Mouse (Mus musculus): ENCODE results near the gene Mylk.

Mylk gene

DNA sequence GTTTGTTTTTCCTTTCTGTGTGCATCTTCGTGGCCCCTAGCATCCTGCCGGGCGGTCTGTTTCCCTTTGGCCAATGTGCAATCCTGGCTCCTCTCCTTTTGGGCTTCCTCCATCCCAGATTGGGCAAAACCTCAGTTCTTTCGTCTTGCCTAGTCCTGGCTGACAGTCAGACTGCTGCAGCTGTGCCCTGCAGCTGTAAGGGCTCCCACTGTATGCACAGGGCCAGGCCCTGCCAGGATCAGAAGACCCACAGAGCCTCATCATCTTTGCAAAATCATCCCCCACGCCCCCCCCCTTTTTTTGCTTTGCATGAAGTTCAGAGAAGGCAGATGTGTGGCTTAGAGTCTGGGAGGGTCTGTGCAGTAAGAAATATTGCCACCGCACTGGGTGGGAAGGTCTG lies 110.1 kb downstream of the Mylk start:
- no peak for DNase-seq

- no peak for DNase-seq
Measured at GRCm38 (mm10) chr16:34855751-34856150, 110.7 kb downstream of the Mylk start.

GRCm38 (mm10) chr16:34857631-34858030 lies 112.6 kb downstream of the Mylk start:
- no peak for DNase-seq

DNA sequence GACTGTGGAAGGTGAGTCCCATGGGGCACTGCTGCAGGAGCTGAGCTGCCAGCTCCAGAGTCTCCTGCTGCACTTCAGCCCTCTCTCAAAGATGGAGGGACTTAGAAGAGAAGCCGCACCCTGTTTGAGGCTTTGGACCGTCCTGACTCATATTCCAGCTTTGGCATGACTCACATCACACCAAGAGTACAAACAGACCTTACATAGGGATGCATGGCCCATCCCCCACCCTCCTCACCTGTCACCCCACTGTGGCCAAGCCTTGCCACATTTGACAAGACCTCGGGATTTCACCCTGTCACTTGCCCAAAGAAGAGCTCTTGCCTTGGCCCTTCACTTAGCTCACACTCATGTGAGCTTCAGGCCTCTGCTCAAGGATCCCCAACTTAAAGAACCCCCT lies 115.8 kb downstream of the Mylk start:
- no peak for DNase-seq

GRCm38 (mm10) chr16:34861744-34862365 lies 116.8 kb downstream of the Mylk start:
- no peak for DNase-seq

DNA sequence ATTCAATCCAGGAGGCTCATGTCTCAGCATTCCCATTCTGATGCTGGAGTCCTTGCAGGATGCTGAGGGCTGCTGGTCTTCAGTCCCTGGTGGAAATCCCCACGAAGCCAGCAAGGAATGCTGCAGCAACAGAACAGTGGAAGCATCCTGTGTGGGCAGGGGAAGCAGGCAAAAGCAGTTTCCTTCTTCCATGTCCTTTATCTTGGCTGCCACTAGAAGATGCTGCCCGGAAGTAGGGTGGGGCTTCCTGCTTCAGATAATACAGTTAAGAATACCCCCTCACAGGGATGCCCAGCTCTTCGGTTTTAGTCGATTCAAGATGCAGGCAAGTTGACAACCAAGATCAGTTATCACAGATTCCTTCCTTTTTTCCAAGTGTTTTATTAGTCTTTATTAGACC lies 120.4 kb downstream of the Mylk start:
- no peak for DNase-seq

- DNase-seq = no peak
Measured at GRCm38 (mm10) chr16:34867217-34867616, 122.2 kb downstream of the Mylk start.

DNA sequence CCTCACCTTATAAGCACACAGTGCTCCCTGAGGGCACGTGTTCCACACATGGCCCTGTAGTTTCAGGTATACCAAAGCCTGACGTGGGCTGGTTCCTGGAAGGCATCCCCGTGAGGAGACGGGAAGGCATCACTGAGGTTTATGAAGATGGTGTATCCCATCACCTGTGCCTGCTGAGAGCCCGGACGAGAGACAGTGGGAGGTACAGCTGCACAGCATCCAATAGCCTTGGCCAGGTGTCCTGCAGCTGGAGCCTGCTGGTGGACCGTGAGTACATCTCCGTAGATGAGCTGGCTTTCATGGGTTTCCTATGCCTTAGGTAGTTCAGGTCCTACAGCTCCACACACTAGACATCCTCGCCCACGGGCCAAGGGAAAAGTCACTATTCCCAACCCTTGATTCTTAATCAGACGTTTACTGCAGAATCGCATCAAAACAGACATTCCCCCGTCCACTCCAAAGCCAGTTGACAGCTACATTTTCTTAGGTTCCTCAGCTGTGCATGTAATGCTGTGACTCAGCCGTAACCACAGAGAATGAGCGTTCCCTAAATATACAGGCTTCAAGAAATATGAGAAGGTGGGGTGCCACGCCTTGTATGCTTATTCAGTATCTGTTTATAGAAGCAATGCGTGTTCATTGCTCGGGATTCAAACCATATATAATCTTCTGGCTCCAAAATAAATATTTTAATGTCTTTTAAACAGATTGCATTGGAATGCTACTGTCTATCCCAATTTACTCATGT lies 135.2 kb downstream of the Mylk start:
- no peak for DNase-seq

GRCm38 (mm10) chr16:34880815-34881214 lies 135.8 kb downstream of the Mylk start:
- DNase-seq = no peak

GRCm38 (mm10) chr16:34887037-34887436 lies 142.0 kb downstream of the Mylk start:
- DNase-seq = no peak

DNA sequence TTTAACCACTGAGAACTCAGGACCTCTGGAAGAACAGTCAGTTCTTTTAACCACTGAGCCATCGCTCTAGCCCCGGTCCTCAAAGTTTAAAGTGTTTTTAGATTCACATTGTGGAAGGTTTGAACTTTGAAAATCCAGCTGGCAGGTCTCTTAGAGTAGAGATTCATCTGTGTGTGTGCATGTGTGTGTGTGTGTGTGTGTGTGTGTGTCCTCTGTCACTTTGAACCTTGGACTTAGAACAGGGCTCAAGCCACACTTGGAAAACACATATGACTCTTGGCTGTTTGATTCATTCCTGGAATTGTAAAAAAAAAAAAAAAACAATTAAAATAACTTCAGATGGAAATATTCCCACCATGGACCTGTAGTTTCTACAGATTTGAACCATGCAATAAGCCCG lies 149.0 kb downstream of the Mylk start:
- no peak for DNase-seq

DNA sequence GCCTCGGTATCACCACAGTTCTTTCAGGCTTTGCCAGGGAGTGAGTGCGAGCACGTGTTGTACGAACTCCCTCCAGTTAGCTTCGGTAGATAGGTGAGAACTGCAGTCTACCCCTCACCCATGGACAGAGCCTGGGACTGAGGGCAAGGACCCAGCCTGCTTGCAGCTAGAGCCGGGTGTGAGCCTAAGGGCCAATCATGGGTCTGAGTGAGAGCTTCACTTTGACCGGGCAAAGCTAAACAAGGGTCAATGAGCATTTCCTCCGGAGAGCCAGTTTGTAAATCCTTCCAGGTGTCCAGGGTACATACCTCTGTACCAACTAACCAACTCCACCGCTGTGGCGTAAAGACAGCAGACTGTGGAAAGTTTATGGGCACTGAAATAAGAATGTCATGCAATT lies 150.9 kb downstream of the Mylk start:
- no peak for DNase-seq

DNA sequence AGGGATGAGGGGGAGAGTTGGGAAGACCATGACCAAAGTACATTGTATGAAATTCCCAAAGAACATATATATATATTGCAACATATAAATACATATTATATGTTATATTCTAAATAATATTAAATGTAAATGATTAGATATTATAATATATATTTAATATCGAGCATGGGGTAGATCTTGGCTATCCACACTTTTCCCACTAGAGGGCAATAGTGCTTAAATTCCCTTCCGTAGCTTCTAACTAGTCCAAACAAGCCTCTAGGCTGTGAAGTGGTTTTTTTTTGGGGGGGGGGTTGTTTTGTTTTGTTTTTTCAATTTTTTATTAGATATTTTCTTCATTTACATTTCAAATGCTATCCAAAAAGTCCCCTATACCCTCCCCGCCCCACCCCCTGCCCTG lies 152.0 kb downstream of the Mylk start:
- no peak for DNase-seq

GRCm38 (mm10) chr16:34898057-34898789 lies 153.2 kb downstream of the Mylk start:
- no peak for DNase-seq

- no peak for DNase-seq
Measured at GRCm38 (mm10) chr16:34899071-34899808, 154.2 kb downstream of the Mylk start.

- no peak for DNase-seq
Measured at GRCm38 (mm10) chr16:34899997-34900396, 155.0 kb downstream of the Mylk start.

DNA sequence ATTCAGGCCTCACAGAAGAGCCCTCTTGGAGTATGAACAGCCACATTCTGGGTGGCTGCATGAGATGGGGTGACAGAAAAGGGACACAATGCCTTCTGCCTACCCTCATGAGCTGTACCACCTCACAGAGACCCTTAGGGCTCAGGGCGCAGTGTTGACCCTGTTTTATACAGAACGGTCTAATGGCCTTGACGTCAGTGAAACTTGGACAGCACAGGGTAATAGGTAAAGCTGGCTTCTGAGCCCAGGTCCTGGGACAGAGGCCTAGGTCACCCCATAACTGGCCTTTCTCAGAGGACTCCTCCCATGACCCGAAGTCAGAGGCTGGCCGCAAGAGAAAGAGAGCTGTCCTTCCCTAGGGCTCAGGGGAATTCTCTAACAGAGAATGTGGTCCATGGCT lies 155.5 kb downstream of the Mylk start:
- DNase-seq = no peak

GRCm38 (mm10) chr16:34901031-34901430 lies 156.0 kb downstream of the Mylk start:
- no peak for DNase-seq

DNA sequence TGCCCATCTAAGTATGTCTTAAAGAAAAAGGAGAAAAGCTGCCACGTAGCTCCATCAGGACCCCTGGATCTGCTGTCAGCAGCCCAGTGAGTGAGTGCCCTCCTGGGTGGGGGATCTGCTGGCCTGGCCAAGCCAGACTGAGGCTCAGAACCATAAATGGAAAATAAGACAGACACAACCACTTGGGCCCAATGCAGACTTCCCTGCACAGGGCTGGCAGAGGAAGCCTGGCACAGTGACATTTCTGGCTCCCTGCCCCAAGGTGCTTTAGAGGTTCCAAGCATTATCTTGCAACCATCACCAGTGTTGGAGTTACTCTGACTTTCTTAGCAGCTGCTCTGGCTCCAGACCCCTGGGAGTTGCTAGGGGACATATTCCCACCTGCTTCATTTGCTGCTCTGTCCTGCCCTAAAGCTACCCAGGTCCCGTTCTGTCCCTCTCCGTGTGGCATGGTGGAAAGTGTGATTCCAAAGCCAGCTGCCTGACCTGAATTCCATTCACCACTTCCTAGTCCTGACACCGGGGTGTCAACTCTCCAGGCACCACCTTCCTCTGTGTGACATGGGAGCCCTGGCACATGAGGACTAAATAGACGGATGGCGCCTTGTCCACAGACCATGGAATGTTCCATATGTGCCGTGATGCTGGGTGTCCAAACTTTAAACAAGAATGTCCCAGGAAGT lies 156.7 kb downstream of the Mylk start:
- DNase-seq = no peak

DNA sequence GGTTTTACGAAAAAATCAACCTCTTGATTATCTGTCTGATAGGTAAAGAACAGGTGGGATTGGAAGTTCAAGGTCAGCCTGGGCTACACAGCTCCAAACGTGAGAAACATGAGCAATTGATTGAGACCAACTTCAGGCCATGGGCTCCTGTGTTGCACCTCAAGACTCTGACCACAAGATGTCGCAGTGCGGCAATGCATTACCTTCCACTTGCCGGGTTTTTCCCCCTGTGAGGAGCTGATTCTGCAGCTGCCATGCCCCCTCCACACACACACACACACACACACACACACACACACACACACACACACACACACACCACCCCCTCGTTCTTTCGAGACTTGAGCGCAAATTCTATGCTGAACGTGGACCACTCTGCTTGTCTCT lies 157.3 kb downstream of the Mylk start:
- peak; percentile 23 for DNase-seq

DNA sequence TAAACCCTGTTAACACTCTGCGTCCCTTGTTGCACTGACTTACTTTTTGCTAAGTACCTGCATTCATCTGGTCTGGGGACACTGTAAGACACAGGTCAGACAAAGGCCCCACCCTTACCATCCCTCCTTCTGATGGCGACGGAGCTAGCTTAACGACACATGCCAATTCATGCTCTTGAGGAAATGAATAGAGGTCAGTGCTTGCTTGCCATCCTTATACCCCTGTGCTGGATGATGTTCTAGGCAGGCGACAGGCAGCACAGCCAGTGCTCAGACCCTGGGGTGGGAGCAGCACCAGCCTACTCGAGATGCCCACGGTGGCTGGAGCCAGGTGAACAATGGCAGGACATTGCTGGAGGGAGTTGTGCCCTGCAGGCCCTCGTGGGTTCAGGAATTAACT lies 157.8 kb downstream of the Mylk start:
- DNase-seq = no peak

DNA sequence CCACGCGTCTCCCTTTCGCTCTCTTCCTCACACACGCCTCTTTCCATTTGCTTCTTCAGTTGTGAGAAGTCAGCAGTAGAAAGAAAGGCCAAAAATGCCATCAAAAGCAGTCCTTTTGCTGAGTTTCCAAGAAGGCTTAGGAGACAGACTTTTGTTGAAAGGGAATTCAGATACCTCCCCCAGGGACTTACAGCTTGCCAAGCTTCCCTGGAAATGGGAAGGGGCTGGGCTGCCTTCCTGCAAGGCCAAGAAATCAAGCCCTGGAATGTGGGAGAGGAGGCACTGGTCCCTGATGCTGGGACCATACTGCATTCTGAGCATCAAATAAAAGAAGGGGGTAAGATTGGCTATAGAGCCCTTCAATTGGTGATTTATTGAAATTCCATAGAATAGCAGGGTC lies 159.9 kb downstream of the Mylk start:
- DNase-seq = no peak

DNA sequence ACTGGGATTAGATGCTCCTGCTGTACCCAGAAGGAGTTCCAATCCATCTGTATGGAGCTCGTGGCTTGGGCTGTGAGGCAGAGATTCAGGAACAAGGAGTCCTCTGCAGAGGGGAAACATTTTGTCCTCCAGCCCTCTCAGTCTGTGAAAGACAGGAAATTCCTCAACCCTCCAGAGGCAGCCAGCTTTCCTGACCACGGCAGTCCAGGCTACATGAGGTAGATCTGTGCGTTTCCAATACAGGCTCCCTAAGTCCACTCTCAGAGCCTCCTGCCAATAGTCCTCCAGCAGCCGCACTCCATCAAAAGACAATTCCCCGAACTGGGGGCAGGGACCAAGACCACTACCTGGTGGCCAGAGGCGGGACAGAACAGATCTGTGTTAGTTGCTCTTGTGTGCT lies 164.4 kb downstream of the Mylk start:
- no peak for DNase-seq
